Mouse (Mus musculus) neutrophil, adult 5-6 weeks (primary cell): ENCODE measurements around the gene Pigw. TPM values are rescaled to one million over a fixed set of nuclear protein-coding genes. Genes with fewer than 3 reads are reported as not detected.
"Not testable (repeated sequence)": the region's sequence is repeated elsewhere in the genome, so short reads cannot be mapped to it uniquely, and the experiment has no call there.

Source experiments
- ATAC-seq: fragments of 151-379, 151-347 bp; 2 replicates; pipeline ENCODE4 v1.8.0; 2017; ENCODE audit warnings: mild to moderate bottlenecking, moderate TSS enrichment; ENCODE audit not compliant: insufficient number of reproducible peaks, poor library complexity, low FRiP score, severe bottlenecking; ENCODE audit errors: extremely low read depth
- total RNA-seq: library from RNA; stranded (forward); fragments of 200-1000 nt; gene quantifications from 2 replicates; pipeline ENCODE4 v1.2.3, GENCODE M21; 2017

The Pigw gene
- total RNA-seq, 1 experiment from 2014 or later = 7.8 TPM

DNA sequence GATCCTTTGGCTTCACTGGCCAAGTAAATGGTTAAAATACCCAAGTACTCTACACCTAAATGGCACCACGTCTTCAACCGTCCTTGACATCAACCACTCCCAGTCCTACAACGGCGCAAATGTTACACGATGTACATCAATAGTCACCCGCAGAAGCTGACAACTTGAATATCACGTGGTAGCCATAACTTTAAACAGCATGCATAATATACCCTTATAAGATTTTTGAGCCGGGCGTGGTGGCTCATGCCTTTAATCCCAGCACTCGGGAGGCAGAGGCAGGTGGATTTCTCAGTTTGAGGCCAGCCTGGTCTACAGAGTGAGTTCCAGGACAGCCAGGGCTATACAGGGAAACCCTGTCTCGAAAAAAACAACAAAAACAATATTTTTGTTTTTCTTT, 50.6 kb downstream of the Pigw start:
- not testable (repeated sequence) for ATAC-seq

DNA sequence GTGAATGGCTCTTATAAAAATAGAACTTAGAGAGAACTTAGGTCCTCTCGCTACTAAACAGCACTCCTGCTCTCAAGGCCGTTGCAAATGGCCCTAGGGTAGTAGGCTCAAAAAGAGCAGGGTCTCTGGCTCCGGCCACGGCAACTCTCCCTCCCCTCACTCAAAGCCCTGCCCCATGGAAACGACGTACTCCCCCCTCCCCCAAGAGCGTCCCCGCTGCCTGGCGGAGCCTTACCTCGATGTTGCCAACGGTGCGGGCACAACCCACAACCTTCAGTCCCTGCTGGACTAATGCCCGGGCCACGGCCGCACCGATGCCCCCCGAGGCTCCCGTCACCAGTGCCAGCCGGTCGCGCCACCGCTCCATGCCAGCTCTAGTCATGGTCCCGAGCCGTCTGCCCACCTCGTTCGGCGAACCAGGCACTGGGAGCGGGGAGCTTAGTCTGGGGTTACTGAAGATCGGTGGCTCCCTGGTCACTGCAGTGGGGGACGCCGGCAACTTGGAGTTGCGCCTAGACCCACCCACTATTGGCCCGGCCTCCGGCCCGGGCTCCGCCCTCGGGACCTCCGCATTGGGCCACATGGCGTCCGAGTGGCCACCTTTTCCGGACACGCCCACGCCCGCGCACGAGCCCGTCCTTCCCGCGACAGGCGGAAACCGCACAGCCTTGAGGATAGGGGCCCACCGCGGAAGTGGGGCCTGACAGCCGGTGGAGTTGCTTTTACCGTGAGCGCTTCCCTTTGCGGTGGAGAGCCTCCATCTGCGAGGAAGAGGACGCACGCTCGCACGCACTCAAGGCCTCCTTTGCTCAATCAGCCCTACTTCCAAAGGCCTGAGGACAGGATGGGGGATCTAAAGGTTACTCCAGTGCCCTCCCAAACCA, 51.3 kb downstream of the Pigw start, which contains the start of gene Dhrs11:
Dhrs11 (minus strand) TSS at position 479 of the 884 bp plus-strand sequence.
- peak; percentile 83 for ATAC-seq

- no peak for ATAC-seq
Observed at GRCm38 (mm10) chr11:84827901-84828503, 52.1 kb downstream of the Pigw start.

DNA sequence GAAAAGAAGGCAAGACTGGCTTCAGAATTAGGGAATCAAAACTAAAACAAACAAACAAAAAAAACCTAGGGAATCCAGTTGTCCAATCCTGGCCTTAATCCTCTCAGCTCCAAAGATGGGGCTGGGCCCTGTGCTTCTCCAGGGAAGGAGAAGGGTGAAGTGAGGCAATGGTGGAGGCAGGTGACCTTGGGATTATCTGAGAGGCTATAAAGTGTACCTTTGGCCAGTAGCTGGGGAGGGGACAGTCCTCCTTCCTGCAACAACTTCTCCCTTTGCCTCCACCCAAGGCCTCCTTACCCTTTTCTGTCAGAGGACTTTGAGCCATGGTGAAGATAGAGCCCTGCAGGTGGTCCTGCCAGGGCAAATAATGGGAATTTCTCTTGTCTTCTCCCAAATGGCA, 52.6 kb downstream of the Pigw start:
- no peak for ATAC-seq

Other genes with a start within 250 kb of the Pigw start
- gene Mrm1, start 60.8 kb downstream of the Pigw start, total RNA-seq = 6.3 and 8.1 TPM in 2 replicates
- 10.0 and 12.4 TPM in 2 replicates for gene Dhrs11, start 51.3 kb downstream of the Pigw start, total RNA-seq
- 229 and 286 TPM in 2 replicates for gene Ggnbp2, start 9.5 kb downstream of the Pigw start, total RNA-seq
- 4.1 and 4.8 TPM in 2 replicates for gene Myo19, start 137 bp downstream of the Pigw start, total RNA-seq
- gene Znhit3, start 36.1 kb upstream of the Pigw start, total RNA-seq = 11.8 and 12.6 TPM in 2 replicates
- gene Car4, start 77.5 kb upstream of the Pigw start, total RNA-seq = not detected in 2 replicates